33 mouse cellular contexts compared by ENCODE assay signal in the genomic region with DNA sequence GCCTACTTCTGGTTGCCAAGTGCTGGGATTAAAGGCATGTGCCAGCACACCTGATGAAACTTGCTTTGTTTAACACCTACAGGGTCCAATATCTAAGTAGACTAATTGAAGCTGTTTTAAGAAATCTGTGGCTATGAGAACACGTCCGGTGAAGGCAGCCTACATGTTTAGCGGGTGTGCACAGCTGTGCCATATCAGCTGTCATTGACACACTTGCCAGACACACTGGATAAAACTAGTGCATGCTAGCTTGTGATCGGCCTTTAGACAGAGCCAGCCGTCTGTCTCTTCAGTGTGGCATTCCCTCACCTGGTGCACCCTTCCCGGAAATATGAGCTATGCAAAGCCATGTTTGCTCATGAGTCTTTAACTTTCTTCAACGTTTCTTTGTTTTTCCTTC. TPM values are rescaled to one million over a fixed set of nuclear protein-coding genes. Genes with fewer than 3 reads are reported as not detected.
A peak's percentile ranks its signal among the peaks of the same experiment; 100 is the strongest.
DNase-seq lines count a peak whose midpoint lies in the region; ATAC-seq and TF ChIP-seq lines count a peak whose summit lies in the region.
"Had no signal": no experiment of that assay in that cellular context is flagged by ENCODE, and none has a peak within 500 bp of the region (broad histone marks: within the 10 kb centered on the region; RNA-seq: fewer than 3 reads in every experiment).

No protein-coding gene starts in this region.

- H3K36me3 ChIP-seq in embryonic facial prominence, embryonic 14.5 days (ENCODE audit: control insufficient read depth, insufficient read depth, low read length), result peaks cover 18% of the 10 kb centered on the region
- peaks cover 66% of the 10 kb centered on the region for H3K36me3 ChIP-seq in embryonic facial prominence, embryonic 10.5 days (replicated peaks)
- H3K36me3 ChIP-seq in heart, adult 2 months (ENCODE audit: control insufficient read depth, insufficient read depth, low read length), result no peaks in the 10 kb centered on the region
- H3K36me3 ChIP-seq in kidney, embryonic 16.5 days (ENCODE audit: insufficient read depth, low read length), result peaks cover 35% of the 10 kb centered on the region
- peaks cover 2% of the 10 kb centered on the region for H3K36me3 ChIP-seq in lung, embryonic 16.5 days (ENCODE audit: control insufficient read depth, insufficient read depth, low read length)
- H3K36me3 ChIP-seq: hindbrain, embryonic 15.5 days; liver, embryonic 12.5 days had no signal

- no peak for TF ChIP-seq EP300 in heart, adult 2 months (IDR thresholded peaks at IDR 0.05; ENCODE audit: insufficient read depth, low read depth, low read length)

- no peaks in the 10 kb centered on the region for H3K79me2 ChIP-seq in heart, adult 2 months (replicated peaks; ENCODE audit: control insufficient read depth, insufficient read depth, low read length)

- no peak for ATAC-seq in embryonic facial prominence, embryonic 14.5 days (ENCODE audit: low read depth)
- ATAC-seq in kidney, embryonic 16.5 days (ENCODE audit: low FRiP score, low TSS enrichment), result no peak
- ATAC-seq in lung, embryonic 16.5 days (ENCODE audit: low read depth), result peak; percentile 70
- ATAC-seq: activated CD4-positive, CD25-positive, alpha-beta regulatory T cell, adult 4 months; forebrain, postnatal 0 days; inflammation-experienced regulatory T-cells, adult 6 months; liver, embryonic 12.5 days; liver, postnatal 0 days had no signal

- no peak for TF ChIP-seq CTCF in heart, adult 2 months (IDR thresholded peaks at IDR 0.05)

- no peak overlapping the region for H3K4me3 ChIP-seq in embryonic facial prominence, embryonic 14.5 days (ENCODE audit: low read depth, low read length)
- H3K4me3 ChIP-seq in embryonic facial prominence, embryonic 10.5 days, result no peak overlapping the region
- no peak overlapping the region for H3K4me3 ChIP-seq in heart, adult 2 months
- no peak overlapping the region for H3K4me3 ChIP-seq in kidney, embryonic 16.5 days (ENCODE audit: low read length)
- H3K4me3 ChIP-seq in lung, embryonic 16.5 days (ENCODE audit: low read length), result no peak overlapping the region
- H3K4me3 ChIP-seq: embryonic facial prominence, embryonic 15.5 days; forebrain, embryonic 12.5 days; heart, embryonic 13.5 days; hindbrain, embryonic 10.5 days; hindbrain, embryonic 15.5 days; layer of hippocampus, adult 2 months; left cerebral cortex, adult 2 months; limb, embryonic 12.5 days; liver, embryonic 12.5 days had no signal

- no peaks in the 10 kb centered on the region for H3K9me3 ChIP-seq in embryonic facial prominence, embryonic 14.5 days (ENCODE audit: control insufficient read depth, low read length)
- H3K9me3 ChIP-seq in embryonic facial prominence, embryonic 10.5 days, result no peaks in the 10 kb centered on the region
- H3K9me3 ChIP-seq in kidney, embryonic 16.5 days (ENCODE audit: low read length), result no peaks in the 10 kb centered on the region
- H3K9me3 ChIP-seq in lung, embryonic 16.5 days (ENCODE audit: control insufficient read depth, low read length), result no peaks in the 10 kb centered on the region
- H3K9me3 ChIP-seq: embryonic facial prominence, embryonic 15.5 days; forebrain, embryonic 12.5 days; heart, embryonic 13.5 days; hindbrain, embryonic 10.5 days; hindbrain, embryonic 15.5 days; limb, embryonic 12.5 days; liver, embryonic 12.5 days had no signal

- no peak for TF ChIP-seq POLR2A in heart, adult 2 months (IDR thresholded peaks at IDR 0.05; ENCODE audit: insufficient read depth, low read depth, low read length)

- no peak overlapping the region for H3K4me2 ChIP-seq in embryonic facial prominence, embryonic 14.5 days (ENCODE audit: low read depth, low read length)
- H3K4me2 ChIP-seq in kidney, embryonic 16.5 days (replicated peaks; ENCODE audit: low read depth, low read length), result no peak overlapping the region
- H3K4me2 ChIP-seq in lung, embryonic 16.5 days (ENCODE audit: low read depth, low read length), result no peak overlapping the region
- H3K4me2 ChIP-seq: embryonic facial prominence, embryonic 15.5 days; forebrain, embryonic 12.5 days; heart, embryonic 13.5 days; hindbrain, embryonic 15.5 days; limb, embryonic 12.5 days; liver, embryonic 12.5 days had no signal

- no peaks in the 10 kb centered on the region for H3K27me3 ChIP-seq in embryonic facial prominence, embryonic 14.5 days (replicated peaks; ENCODE audit: control insufficient read depth, insufficient read depth, low read length)
- H3K27me3 ChIP-seq in embryonic facial prominence, embryonic 10.5 days (replicated peaks; ENCODE audit: low read depth, poor library complexity, severe bottlenecking), result no peaks in the 10 kb centered on the region
- H3K27me3 ChIP-seq in heart, adult 2 months (ENCODE audit: control insufficient read depth, insufficient read depth, low read length), result no peaks in the 10 kb centered on the region; the same call in 1 of the 2 replicates
- H3K27me3 ChIP-seq in kidney, embryonic 16.5 days (ENCODE audit: insufficient read depth, low read length), result no peaks in the 10 kb centered on the region
- no peaks in the 10 kb centered on the region for H3K27me3 ChIP-seq in lung, embryonic 16.5 days (ENCODE audit: control insufficient read depth, insufficient read depth, low read depth, low read length)
- H3K27me3 ChIP-seq: CH12.LX; embryonic facial prominence, embryonic 15.5 days; forebrain, embryonic 12.5 days; heart, embryonic 13.5 days; hindbrain, embryonic 15.5 days; limb, embryonic 12.5 days; liver, embryonic 12.5 days had no signal

- 71% methylated on average over 7 of the region's 7 CpGs for WGBS in embryonic facial prominence, embryonic 14.5 days
- WGBS in embryonic facial prominence, embryonic 10.5 days, result 91% methylated on average over 7 of the region's 7 CpGs
- 49% methylated on average over 7 of the region's 7 CpGs for WGBS in heart, adult 2 months
- 55% methylated on average over 7 of the region's 7 CpGs for WGBS in kidney, embryonic 16.5 days
- 58% methylated on average over 7 of the region's 7 CpGs for WGBS in lung, embryonic 16.5 days

- no peak overlapping the region for H3K27ac ChIP-seq in embryonic facial prominence, embryonic 14.5 days (replicated peaks; ENCODE audit: low read depth, low read length)
- H3K27ac ChIP-seq in embryonic facial prominence, embryonic 10.5 days (replicated peaks), result no peak overlapping the region
- H3K27ac ChIP-seq in heart, adult 2 months, result no peak overlapping the region; the same call in 1 of the 2 replicates
- no peak overlapping the region for H3K27ac ChIP-seq in kidney, embryonic 16.5 days (ENCODE audit: low read length)
- no peak overlapping the region for H3K27ac ChIP-seq in lung, embryonic 16.5 days (ENCODE audit: low read length)
- H3K27ac ChIP-seq: embryonic facial prominence, embryonic 15.5 days; forebrain, embryonic 12.5 days; heart, embryonic 13.5 days; hindbrain, embryonic 10.5 days; hindbrain, embryonic 15.5 days; layer of hippocampus, adult 2 months; left cerebral cortex, adult 2 months; limb, embryonic 12.5 days; liver, embryonic 12.5 days had no signal

- no peaks in the 10 kb centered on the region for H3K4me1 ChIP-seq in embryonic facial prominence, embryonic 14.5 days (ENCODE audit: control insufficient read depth, insufficient read depth, low read length)
- no peaks in the 10 kb centered on the region for H3K4me1 ChIP-seq in embryonic facial prominence, embryonic 10.5 days
- H3K4me1 ChIP-seq in heart, adult 2 months (ENCODE audit: control insufficient read depth, insufficient read depth, low read length), result no peaks in the 10 kb centered on the region; the same call in 1 of the 2 replicates
- H3K4me1 ChIP-seq in kidney, embryonic 16.5 days (ENCODE audit: insufficient read depth, low read length), result no peaks in the 10 kb centered on the region
- H3K4me1 ChIP-seq in lung, embryonic 16.5 days (replicated peaks; ENCODE audit: control insufficient read depth, insufficient read depth, low read length), result peaks cover 10% of the 10 kb centered on the region

- DNase-seq in embryonic facial prominence, embryonic 14.5 days (ENCODE audit: low spot score), result peak; percentile 27
- no peak for DNase-seq in embryonic facial prominence, embryonic 10.5 days (ENCODE audit: low spot score)
- peak; percentile 41 to 43 for DNase-seq in heart, postnatal 10 days
- no peak for DNase-seq in heart, adult 2 months
- peak; percentile 52 for DNase-seq in kidney, postnatal 14 days
- no peak for DNase-seq in lung, postnatal 10 days
- DNase-seq: adrenal gland, adult 2 months; adrenal gland, postnatal 36 days; cerebellum, adult 18-20 months; cerebellum, postnatal 10 days; forebrain, postnatal 0 days; kidney, adult 11 months; liver, postnatal 0 days; midbrain, embryonic 14.5 days; thymus, adult 2 months; thymus, postnatal 36 days had no signal

- no peak overlapping the region for H3K9ac ChIP-seq in embryonic facial prominence, embryonic 14.5 days (ENCODE audit: low read depth, low read length)
- no peak overlapping the region for H3K9ac ChIP-seq in heart, adult 2 months (ENCODE audit: low read depth, low read length)
- no peak overlapping the region for H3K9ac ChIP-seq in kidney, embryonic 16.5 days (replicated peaks; ENCODE audit: low read length)
- H3K9ac ChIP-seq in lung, embryonic 16.5 days (ENCODE audit: low read length), result no peak overlapping the region
- H3K9ac ChIP-seq: embryonic facial prominence, embryonic 15.5 days; forebrain, embryonic 12.5 days; forebrain, postnatal 0 days; heart, embryonic 13.5 days; hindbrain, embryonic 15.5 days; limb, embryonic 12.5 days; liver, embryonic 12.5 days; liver, postnatal 0 days had no signal

- intact Hi-C loops in heart, postnatal 10 days (cut with DNase I), result no loop called here
- intact Hi-C loops in heart, adult 2 months (cut with DNase I), result no loop called here

RNA-seq across cellular contexts. Expression of gene Slc10a6, which starts 37.4 kb away (rescaled TPM):
- polyA plus RNA-seq in embryonic facial prominence, embryonic 14.5 days (2014; fragmentation: Nextera tagmentation; extraction: Ambion mirVana), result 1.4 and 1.6 TPM in 2 replicates
- polyA plus RNA-seq in embryonic facial prominence, embryonic 10.5 days (2016; fragmentation: Nextera tagmentation; extraction: Ambion mirVana), result not detected in 2 replicates
- 1 to 10 TPM; 1.6 to 8.5 TPM for total RNA-seq in heart, postnatal 10 days (2021)
- total RNA-seq in heart, adult 2 months (2021), result 1 to 10 TPM; 6.3 to 8.3 TPM
- 3.9 and 4.1 TPM in 2 replicates for polyA plus RNA-seq in heart, adult 2 months (2012; rRNA removed)
- 0.11 and 0.26 TPM in 2 replicates for polyA plus RNA-seq in kidney, embryonic 16.5 days (2015; fragmentation: Nextera tagmentation; extraction: Ambion mirVana)
- 3.2 and 4.2 TPM in 2 replicates for polyA plus RNA-seq in lung, embryonic 16.5 days (2015; fragmentation: Nextera tagmentation; extraction: Ambion mirVana)
- total RNA-seq: CH12.LX; common myeloid progenitor, adult 5-6 weeks; left cerebral cortex, postnatal 25 days; monocyte, adult 5-6 weeks had no signal
- polyA plus RNA-seq: activated CD4-positive, CD25-positive, alpha-beta regulatory T cell, adult 4 months; forebrain, embryonic 12.5 days; liver, embryonic 12.5 days had no signal

Comparison
In these comparisons a context has a peak if more than half of its experiments do, and no peak if none do; other contexts are left out.
1. DNase-seq: peak in embryonic facial prominence, embryonic 14.5 days (single experiment), heart, postnatal 10 days (2 of 2) and kidney, postnatal 14 days (single experiment); none in embryonic facial prominence, embryonic 10.5 days (single experiment), heart, adult 2 months (0 of 2) and lung, postnatal 10 days (single experiment).